Mouse (Mus musculus): ENCODE data around the gene Tesc. TPM values are rescaled to one million over a fixed set of nuclear protein-coding genes. Genes with fewer than 3 reads are reported as not detected.

Tesc gene
- polyA plus RNA-seq, 1 experiment from 2014 or later: 3.5 TPM

DNA sequence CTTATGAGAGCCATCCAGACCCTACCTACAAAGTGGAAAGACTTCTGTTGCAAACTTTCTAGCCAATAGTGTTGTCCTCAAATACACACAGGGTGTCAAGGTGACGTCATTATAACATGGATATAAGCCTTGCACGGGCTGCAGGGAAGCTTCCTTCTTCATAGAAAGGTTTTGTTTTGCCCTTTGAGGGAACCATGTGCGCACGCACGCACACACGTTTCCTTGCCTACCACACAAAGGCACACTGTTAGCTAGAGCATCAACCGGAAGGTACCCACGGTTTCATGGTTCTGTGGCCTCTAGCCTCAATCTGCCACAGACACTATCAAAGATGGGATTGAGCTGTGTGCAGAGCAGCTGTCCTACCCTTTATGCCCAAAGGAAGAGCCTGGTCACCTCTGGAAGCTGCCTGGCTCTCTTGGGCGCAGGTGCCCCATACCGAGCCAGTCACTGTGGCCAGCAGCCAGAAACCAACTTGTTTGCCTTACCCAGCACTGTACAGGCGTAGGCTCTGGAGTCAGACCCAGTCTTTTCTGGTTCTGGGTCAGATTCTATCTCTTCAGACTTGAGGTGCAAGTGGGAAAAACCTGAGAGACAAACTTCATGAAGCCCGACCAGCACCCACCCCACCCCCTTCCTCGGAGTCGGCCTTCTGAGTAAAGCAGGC lies 19.7 kb downstream of the Tesc start:
- WGBS: 89% methylated on average over 14 of the region's 14 CpGs
- H3K36me3 ChIP-seq: no peaks in the 10 kb centered on the region

DNA sequence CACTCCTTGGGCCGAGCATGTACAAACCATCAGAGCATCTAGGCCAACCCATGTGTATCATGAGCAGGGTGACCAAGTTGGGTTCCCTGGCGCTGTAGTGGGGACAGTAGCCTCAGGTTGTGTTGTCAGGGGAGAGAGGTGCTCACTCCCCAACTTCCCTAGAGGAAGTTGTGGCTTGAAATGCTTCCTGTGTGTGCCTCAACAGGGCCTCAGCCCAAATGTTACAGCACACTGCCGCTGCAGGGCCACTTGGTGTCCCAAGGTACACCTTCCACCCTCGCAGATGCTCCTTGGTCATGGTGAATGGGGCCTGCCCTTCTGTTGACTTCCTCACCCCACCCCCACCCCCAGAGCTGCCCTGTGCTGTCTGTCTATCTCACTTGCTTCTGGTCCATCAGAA lies 20.9 kb downstream of the Tesc start:
- Histone ChIP-seq H3K27ac (replicated peaks) (no peak overlapping the region), H3K27me3 (replicated peaks) (no peaks in the 10 kb centered on the region), H3K4me3 (replicated peaks) (no peak overlapping the region), H3K9me3 (replicated peaks) (no peaks in the 10 kb centered on the region), H3K9ac (replicated peaks) (no peak overlapping the region), H3K36me3 (no peaks in the 10 kb centered on the region), H3K4me2 (no peak overlapping the region), H3K4me1 (no peaks in the 10 kb centered on the region)
- WGBS: 86% methylated on average over 4 of the region's 4 CpGs
- ATAC-seq (ENCODE audit: low FRiP score): no peak

More for the DNA sequence above, 19.7 kb downstream of the Tesc start:
- Histone ChIP-seq H3K27me3 (replicated peaks) (no peaks in the 10 kb centered on the region), H3K9me3 (replicated peaks) (no peaks in the 10 kb centered on the region), H3K4me2 (no peak overlapping the region), H3K9ac (replicated peaks) (no peak overlapping the region), H3K4me1 (no peaks in the 10 kb centered on the region), H3K27ac (replicated peaks) (no peak overlapping the region), H3K4me3 (replicated peaks) (no peak overlapping the region)
- no peak for ATAC-seq (ENCODE audit: low FRiP score)

DNA sequence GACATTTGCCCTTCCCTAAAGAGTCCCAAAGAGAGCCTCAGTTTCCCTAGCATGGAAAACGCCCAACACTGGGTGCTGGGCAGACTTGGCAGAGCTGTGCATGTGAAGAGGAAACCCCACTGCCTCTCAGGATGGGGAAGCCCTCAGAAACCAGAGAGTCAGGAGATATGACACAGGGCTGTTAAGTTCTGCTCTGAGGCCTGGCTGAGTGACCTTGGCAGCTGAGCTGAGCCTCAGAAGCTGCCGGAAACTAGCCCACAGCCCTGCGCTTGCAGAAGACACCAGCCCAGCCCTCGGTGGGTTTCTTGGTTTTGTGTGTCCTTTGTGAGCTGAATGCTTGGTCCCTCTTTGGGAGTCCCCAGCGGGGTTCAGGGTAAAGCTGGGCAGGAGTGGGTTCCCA lies 21.4 kb downstream of the Tesc start:
- Histone ChIP-seq H3K27ac (replicated peaks) (no peak overlapping the region), H3K9me3 (replicated peaks) (no peaks in the 10 kb centered on the region), H3K36me3 (no peaks in the 10 kb centered on the region), H3K4me1 (no peaks in the 10 kb centered on the region), H3K27me3 (replicated peaks) (no peaks in the 10 kb centered on the region), H3K9ac (replicated peaks) (no peak overlapping the region), H3K4me3 (replicated peaks) (no peak overlapping the region), H3K4me2 (no peak overlapping the region)
- ATAC-seq (ENCODE audit: low FRiP score): no peak
- 89% methylated on average over 5 of the region's 5 CpGs for WGBS

DNA sequence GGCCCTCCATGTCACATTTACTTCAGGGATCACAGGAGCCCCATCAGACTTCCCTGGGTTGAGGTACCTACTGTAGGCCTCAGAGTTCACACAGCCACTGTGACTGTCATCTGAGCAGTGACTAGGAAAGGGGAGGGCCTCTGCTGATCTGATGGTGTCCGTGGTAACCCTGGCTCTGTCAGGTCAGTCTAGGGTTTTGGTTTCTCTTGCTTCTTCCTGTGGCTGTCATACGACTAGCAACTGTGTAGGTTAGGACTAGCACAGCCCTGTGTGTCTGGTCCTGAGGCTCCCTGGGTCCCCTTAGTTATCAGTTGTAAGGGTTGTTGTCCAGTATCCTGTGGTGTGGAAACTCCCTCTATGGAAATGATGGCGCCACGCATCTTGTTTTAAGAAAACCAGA lies 23.2 kb downstream of the Tesc start:
- Histone ChIP-seq H3K27me3 (replicated peaks) (no peaks in the 10 kb centered on the region), H3K4me2 (no peak overlapping the region), H3K27ac (replicated peaks) (no peak overlapping the region), H3K36me3 (no peaks in the 10 kb centered on the region), H3K4me3 (replicated peaks) (no peak overlapping the region), H3K9me3 (replicated peaks) (no peaks in the 10 kb centered on the region), H3K4me1 (no peaks in the 10 kb centered on the region), H3K9ac (replicated peaks) (no peak overlapping the region)
- ATAC-seq (ENCODE audit: low FRiP score): no peak
- WGBS: 81% methylated on average over 4 of the region's 4 CpGs

DNA sequence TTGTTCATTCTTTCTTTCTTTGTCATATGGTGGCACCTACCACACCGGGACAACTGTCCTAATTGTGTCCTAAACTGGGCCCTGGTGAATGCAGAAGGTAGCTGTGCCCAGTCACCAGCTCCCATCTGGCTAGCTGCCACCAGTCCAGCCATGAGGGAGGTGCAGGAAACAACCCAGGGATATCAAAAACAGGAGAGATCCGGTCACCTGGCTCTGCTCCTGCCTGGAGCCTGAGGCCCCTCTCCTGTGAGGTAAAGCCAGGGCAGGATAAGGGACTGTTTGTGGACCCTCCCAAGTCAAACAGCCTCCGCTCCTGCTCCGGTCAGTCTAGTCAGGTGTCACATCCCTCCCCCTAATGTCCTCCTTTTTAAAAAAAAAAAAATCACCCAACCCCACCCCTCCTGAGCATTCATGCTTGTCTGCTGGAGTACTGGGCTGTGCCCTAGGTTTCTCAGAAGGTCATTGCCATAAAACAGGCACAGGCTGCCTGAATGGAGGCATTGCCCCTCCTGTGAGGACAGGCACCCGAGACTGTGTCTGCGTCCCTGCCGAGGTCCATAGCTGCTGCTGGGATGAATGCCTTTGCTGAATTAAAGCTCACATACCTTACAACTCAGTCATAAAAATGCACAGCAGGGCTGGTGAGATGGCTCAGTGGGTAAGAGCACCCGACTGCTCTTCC lies 24.6 kb downstream of the Tesc start:
- no peak for ATAC-seq (ENCODE audit: low FRiP score)
- H3K27me3 ChIP-seq (replicated peaks): no peaks in the 10 kb centered on the region
- 66% methylated on average over 8 of the region's 8 CpGs for WGBS
- no peak overlapping the region for H3K4me2 ChIP-seq
- H3K9me3 ChIP-seq (replicated peaks): no peaks in the 10 kb centered on the region
- peaks cover 2% of the 10 kb centered on the region for H3K4me1 ChIP-seq
- no peak overlapping the region for H3K27ac ChIP-seq (replicated peaks)
- no peak overlapping the region for H3K4me3 ChIP-seq (replicated peaks)
- H3K36me3 ChIP-seq: no peaks in the 10 kb centered on the region
- H3K9ac ChIP-seq (replicated peaks): no peak overlapping the region

DNA sequence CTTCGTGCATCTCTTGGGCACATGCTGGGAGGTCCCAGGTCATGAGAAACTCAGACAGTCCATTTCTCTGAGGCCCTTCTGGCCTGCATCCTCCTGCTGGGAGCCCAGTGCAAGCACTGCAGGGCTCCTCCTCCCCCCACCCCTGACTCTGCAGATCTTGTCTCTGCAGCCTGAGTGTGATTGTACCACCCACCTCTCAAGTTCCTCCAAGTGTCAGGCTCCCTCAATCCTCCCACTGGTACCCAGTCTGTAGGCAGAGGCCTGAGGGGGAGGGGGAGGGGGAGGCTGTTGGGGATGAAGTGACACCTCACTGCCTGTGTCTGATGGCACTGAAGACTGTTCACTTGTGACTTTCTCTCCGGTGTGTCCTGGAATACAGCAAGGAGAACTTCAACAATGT lies 25.7 kb downstream of the Tesc start:
- no peak for ATAC-seq (ENCODE audit: low FRiP score)
- no peak overlapping the region for H3K9ac ChIP-seq (replicated peaks)
- H3K36me3 ChIP-seq: no peaks in the 10 kb centered on the region
- H3K27ac ChIP-seq (replicated peaks): no peak overlapping the region
- H3K9me3 ChIP-seq (replicated peaks): no peaks in the 10 kb centered on the region
- no peaks in the 10 kb centered on the region for H3K27me3 ChIP-seq (replicated peaks)
- H3K4me2 ChIP-seq: no peak overlapping the region
- 98% methylated on average over 2 of the region's 2 CpGs for WGBS
- no peak overlapping the region for H3K4me3 ChIP-seq (replicated peaks)
- peaks cover 13% of the 10 kb centered on the region for H3K4me1 ChIP-seq

DNA sequence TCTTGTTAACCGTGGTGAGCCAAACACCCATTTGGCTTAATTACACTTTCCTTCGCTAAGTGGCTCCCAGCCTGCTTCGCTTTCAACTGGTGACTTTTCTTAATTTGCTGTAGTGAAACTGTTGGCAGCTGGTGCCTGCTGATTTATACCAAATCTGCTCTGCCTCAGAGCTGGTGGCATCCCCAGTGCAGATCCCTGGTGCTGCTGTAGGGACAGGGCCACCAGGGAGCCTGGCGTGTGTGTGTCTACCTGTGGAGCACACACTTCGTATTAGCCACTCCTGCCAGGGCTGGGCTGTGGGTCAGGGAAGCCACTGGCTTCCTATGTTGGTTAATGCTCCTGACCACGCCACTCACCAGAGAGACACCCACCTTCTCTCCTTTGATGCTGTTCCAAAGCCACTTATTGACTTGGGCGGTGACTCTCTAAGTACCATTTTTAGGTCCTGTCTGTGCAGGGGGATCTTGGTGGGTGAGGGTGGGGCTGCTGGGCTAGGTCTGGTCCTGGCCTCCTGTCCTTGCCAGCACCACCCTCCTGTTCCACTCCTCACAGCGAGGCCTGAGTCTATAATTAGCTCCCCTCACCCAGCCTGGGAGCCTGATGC lies 30.1 kb downstream of the Tesc start:
- Histone ChIP-seq H3K27me3 (replicated peaks) (no peaks in the 10 kb centered on the region), H3K4me1 (peaks cover 13% of the 10 kb centered on the region), H3K27ac (replicated peaks) (no peak overlapping the region), H3K9me3 (replicated peaks) (no peaks in the 10 kb centered on the region), H3K4me3 (replicated peaks) (no peak overlapping the region), H3K4me2 (no peak overlapping the region), H3K9ac (replicated peaks) (no peak overlapping the region), H3K36me3 (no peaks in the 10 kb centered on the region)
- WGBS: 32% methylated on average over 8 of the region's 8 CpGs
- no peak; the same call in 1 of the 2 replicates for ATAC-seq (ENCODE audit: low FRiP score)

DNA sequence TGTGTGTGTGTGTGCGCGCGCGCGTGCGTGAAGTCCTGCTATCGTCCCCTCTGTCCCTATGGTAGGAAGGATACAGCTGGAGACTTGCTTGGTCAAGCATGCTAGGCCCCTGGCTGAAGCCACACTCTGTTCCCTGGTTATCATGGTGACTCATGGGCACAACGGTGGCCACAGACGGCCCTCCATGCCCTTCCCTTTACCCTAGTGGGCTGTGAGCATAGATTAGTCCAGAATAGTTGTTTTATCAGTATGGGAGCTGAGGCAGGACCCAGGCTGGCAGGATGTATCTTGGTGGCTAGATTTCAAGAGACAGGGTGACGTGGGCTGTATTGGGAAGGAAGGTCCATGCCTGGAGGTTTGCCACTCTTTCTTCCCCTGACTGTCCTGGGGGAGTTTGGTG lies 31.3 kb downstream of the Tesc start:
- Histone ChIP-seq H3K36me3 (no peaks in the 10 kb centered on the region), H3K4me3 (replicated peaks) (no peak overlapping the region), H3K9me3 (replicated peaks) (no peaks in the 10 kb centered on the region), H3K27ac (replicated peaks) (no peak overlapping the region), H3K4me2 (no peak overlapping the region), H3K27me3 (replicated peaks) (no peaks in the 10 kb centered on the region), H3K9ac (replicated peaks) (no peak overlapping the region), H3K4me1 (peaks cover 22% of the 10 kb centered on the region)
- no peak for ATAC-seq (ENCODE audit: low FRiP score)
- 77% methylated on average over 5 of the region's 10 CpGs for WGBS

DNA sequence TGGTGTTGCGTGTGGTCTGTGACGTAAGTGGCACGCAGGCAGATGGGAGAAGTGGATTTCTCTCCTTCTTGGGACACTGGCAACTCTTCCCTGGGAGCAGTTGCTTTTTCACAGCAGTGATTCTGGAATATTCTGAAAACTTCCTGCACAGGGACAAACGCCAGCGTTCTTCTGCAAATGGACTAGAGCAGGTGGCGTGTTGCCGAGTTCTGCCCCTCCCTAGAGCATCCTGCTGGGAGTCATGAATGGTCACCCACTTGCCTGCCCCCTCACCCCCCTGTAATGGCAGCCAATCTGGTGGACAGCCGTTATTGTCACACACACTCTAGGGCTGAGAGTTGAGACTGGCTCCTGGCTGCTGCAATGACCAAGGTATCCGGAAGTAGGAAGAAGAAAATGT lies 32.1 kb downstream of the Tesc start:
- peaks cover 30% of the 10 kb centered on the region for H3K4me1 ChIP-seq

DNA sequence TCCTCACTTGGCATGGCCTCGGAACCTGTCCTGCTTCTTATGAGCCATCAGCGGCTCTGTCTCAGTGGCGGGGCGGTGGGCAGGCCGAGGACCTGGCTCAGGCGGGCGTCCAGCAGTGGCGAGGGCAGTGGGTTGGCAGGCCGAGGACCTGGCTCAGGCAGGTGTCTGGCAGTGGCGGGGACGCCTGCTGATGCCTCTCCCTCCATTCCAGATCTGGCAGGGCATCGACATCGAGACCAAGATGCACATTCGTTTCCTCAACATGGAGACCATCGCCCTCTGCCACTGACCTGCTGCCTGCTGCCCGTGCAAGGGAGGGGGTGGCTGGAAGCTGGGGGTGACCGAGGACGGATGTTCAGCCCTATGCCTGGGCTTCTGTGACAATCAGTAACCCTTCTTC lies 33.8 kb downstream of the Tesc start:
- ATAC-seq (ENCODE audit: low FRiP score): no peak
- no peaks in the 10 kb centered on the region for H3K9me3 ChIP-seq (replicated peaks)
- H3K27ac ChIP-seq (replicated peaks): no peak overlapping the region
- H3K9ac ChIP-seq (replicated peaks): no peak overlapping the region
- no peaks in the 10 kb centered on the region; the same call in 1 of the 2 replicates for H3K36me3 ChIP-seq
- 95% methylated on average over 18 of the region's 18 CpGs for WGBS
- H3K4me2 ChIP-seq: no peak overlapping the region
- peaks cover 44% of the 10 kb centered on the region for H3K4me1 ChIP-seq
- H3K27me3 ChIP-seq (replicated peaks): no peaks in the 10 kb centered on the region
- H3K4me3 ChIP-seq (replicated peaks): no peak overlapping the region

More for the DNA sequence above, 32.1 kb downstream of the Tesc start:
- Histone ChIP-seq H3K9ac (replicated peaks) (no peak overlapping the region), H3K4me2 (no peak overlapping the region), H3K9me3 (replicated peaks) (no peaks in the 10 kb centered on the region), H3K36me3 (no peaks in the 10 kb centered on the region), H3K27me3 (replicated peaks) (no peaks in the 10 kb centered on the region), H3K4me3 (replicated peaks) (no peak overlapping the region), H3K27ac (replicated peaks) (no peak overlapping the region)
- WGBS: 74% methylated on average over 9 of the region's 9 CpGs
- ATAC-seq (ENCODE audit: low FRiP score): no peak

DNA sequence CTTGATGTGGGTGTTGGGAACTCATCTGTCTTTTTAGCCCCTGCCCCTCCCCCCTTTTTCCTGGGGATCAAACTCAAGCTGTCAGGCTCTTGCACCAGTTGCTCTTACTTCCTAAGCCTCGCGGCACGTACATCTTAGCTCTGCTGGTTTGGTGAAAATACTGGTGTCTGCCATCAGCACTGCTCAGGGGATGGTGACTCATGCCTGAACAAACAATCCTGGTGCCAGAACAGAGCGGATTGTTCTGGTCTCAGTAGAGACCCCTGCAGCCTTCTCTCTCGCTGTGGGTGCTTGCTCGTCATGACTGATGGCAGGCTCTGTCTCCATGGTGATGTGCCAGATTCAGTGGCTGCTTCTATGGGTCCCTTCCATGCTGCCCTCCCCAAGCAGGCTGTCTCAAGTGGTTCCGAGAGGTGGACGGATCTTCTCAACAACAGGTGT lies 35.7 kb downstream of the Tesc start:
- no peaks in the 10 kb centered on the region for H3K9me3 ChIP-seq (replicated peaks)
- H3K4me2 ChIP-seq: no peak overlapping the region
- no peaks in the 10 kb centered on the region for H3K27me3 ChIP-seq (replicated peaks)
- H3K4me1 ChIP-seq: peaks cover 32% of the 10 kb centered on the region
- H3K27ac ChIP-seq (replicated peaks): no peak overlapping the region
- 58% methylated on average over 8 of the region's 8 CpGs for WGBS
- no peak overlapping the region for H3K4me3 ChIP-seq (replicated peaks)
- peaks cover 4% of the 10 kb centered on the region for H3K36me3 ChIP-seq
- ATAC-seq (ENCODE audit: low FRiP score): no peak
- no peak overlapping the region for H3K9ac ChIP-seq (replicated peaks)

DNA sequence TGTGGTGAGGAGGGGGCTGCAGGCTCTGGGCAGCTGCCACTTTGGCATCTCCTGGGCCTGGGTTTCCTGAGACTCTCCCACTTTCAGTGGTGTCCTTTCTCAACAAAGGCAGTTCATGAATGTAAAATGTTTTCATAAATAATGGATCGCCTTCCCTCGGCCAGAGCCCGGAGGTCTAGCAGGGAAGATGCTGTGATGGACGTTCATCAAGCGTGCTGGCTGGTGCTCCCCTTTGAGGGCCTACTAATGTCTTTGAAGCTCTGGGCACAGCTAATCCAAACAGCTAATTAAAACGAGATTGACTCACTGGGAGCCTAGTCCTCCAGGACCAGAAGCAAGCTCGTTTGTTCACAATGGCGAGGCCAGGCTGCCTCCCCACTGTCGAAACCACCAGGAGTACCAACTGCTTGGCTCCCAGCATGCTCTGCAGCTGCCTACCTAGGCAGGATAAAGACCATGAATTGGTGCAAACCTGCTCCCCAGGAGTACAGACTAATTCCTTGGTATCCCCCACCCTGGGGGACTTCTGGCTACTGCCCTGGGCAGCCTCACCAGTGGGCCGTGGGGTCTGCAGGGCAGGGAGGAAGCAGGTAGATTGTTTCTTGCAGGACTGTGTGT lies 36.9 kb downstream of the Tesc start:
- Histone ChIP-seq H3K27me3 (replicated peaks) (no peaks in the 10 kb centered on the region), H3K27ac (replicated peaks) (0 out of 2 replicates have a peak overlapping the region, but pooled peaks have one; percentile 33), H3K9me3 (replicated peaks) (no peaks in the 10 kb centered on the region), H3K4me2 (no peak overlapping the region), H3K9ac (replicated peaks) (no peak overlapping the region), H3K36me3 (peaks cover 11% of the 10 kb centered on the region), H3K4me3 (replicated peaks) (no peak overlapping the region), H3K4me1 (peaks cover 32% of the 10 kb centered on the region)
- 30% methylated on average over 10 of the region's 10 CpGs for WGBS
- ATAC-seq (ENCODE audit: low FRiP score): no peak

All from neural tube, embryonic 15.5 days (tissue).